ENCODE assay signal across 8 mouse cellular contexts in the genomic region with DNA sequence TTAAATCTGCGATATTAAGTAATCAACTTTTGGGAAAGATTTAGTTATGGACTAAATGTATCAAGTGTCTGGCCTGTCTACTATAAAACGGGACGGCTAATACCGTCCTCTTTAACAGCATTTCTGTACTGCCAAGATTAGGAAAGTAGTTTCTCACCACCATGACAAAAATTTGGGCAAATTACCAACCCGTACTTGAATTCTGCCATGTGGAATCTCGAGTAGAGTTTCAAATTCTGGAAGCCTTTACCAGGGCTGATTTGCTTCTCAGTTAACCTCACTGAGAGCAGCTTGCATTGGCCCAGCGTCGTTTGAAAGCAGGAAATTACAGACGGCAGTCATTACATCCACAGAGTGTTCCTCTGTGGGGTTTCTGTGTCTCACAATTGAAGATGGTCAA.
"Had no signal": no experiment of that assay in that cellular context is flagged by ENCODE, and none has a peak within 500 bp of the region (broad histone marks: within the 10 kb centered on the region; RNA-seq: fewer than 3 reads in every experiment).

No protein-coding gene starts in this region.

- H3K36me3 ChIP-seq: lung, embryonic 15.5 days had no signal

- H3K27ac ChIP-seq: left cerebral cortex, adult 2 months; limb, embryonic 10.5 days; liver, embryonic 15.5 days; lung, embryonic 15.5 days; macrophage; midbrain, embryonic 12.5 days had no signal

- H3K27me3 ChIP-seq: liver, embryonic 15.5 days; lung, embryonic 15.5 days; megakaryocyte, embryonic 14.5 days had no signal

- H3K4me2 ChIP-seq: liver, embryonic 11.5 days; liver, embryonic 15.5 days; lung, embryonic 15.5 days; midbrain, embryonic 12.5 days had no signal

- H3K9ac ChIP-seq: liver, embryonic 15.5 days; lung, embryonic 15.5 days; midbrain, embryonic 12.5 days had no signal

- H3K4me1 ChIP-seq: limb, embryonic 10.5 days; liver, embryonic 15.5 days; lung, embryonic 15.5 days had no signal

- H3K4me3 ChIP-seq: left cerebral cortex, adult 2 months; limb, embryonic 10.5 days; liver, embryonic 15.5 days; lung, embryonic 15.5 days; megakaryocyte, embryonic 14.5 days; midbrain, embryonic 12.5 days had no signal

- H3K9me3 ChIP-seq: limb, embryonic 10.5 days; liver, embryonic 15.5 days; lung, embryonic 15.5 days; megakaryocyte, embryonic 14.5 days; midbrain, embryonic 12.5 days had no signal
